Mouse (Mus musculus): Measurements from ENCODE around the gene Pyroxd1. TPM values are rescaled to one million over a fixed set of nuclear protein-coding genes. Genes with fewer than 3 reads are reported as not detected.

Pyroxd1 gene
- total RNA-seq, 1 experiment from 2014 or later = 22.0 TPM

Other genes with a start within 250 kb of the Pyroxd1 start
- not detected in 2 replicates for gene Slco1a6, start 137.1 kb upstream of the Pyroxd1 start, total RNA-seq (2017)
- gene Iapp, start 47.2 kb upstream of the Pyroxd1 start, total RNA-seq (2017) = not detected in 2 replicates
- not detected in 2 replicates for gene Slco1a5, start 22.7 kb upstream of the Pyroxd1 start, total RNA-seq (2017)
- 34.3 and 73.0 TPM in 2 replicates for gene Recql, start 41.4 kb downstream of the Pyroxd1 start, total RNA-seq (2017)
- 33.5 and 48.5 TPM in 2 replicates for gene Golt1b, start 41.6 kb downstream of the Pyroxd1 start, total RNA-seq (2017)
- not detected in 2 replicates for gene Spx, start 67.8 kb downstream of the Pyroxd1 start, total RNA-seq (2017)
- not detected in 2 replicates for gene Gys2, start 127.5 kb downstream of the Pyroxd1 start, total RNA-seq (2017)
- 55.2 and 63.5 TPM in 2 replicates for gene Ldhb, start 162.3 kb downstream of the Pyroxd1 start, total RNA-seq (2017)
- gene Kcnj8, start 226.0 kb downstream of the Pyroxd1 start, total RNA-seq (2017) = 0.65 TPM in 1 of 2 replicates, not detected in the other